Mouse (Mus musculus): ENCODE measurements around the gene Tnfrsf21.

GRCm38 (mm10) chr17:43064705-43065104 lies 48.4 kb downstream of the Tnfrsf21 start:
- TF ChIP-seq EP300 (optimal IDR thresholded peaks at IDR 0.05) = no peak
- TF ChIP-seq CTCF (IDR thresholded peaks at IDR 0.05; ENCODE audit: low read depth) = no peak

All from stomach, postnatal 0 days (tissue).